Mouse (Mus musculus) lung, postnatal 0 days (tissue): ENCODE data around the gene Lca5l.

Source experiments
- CTCF ChIP-seq: IDR thresholded peaks from 2 replicates; pipeline ENCODE4 v1.5.1; 2016; ENCODE audit warnings: antibody characterized with exemption, mild to moderate bottlenecking
- EP300 ChIP-seq: IDR thresholded peaks from 2 replicates; pipeline ENCODE4 v1.6.1; 2016; ENCODE audit warnings: antibody characterized with exemption, mild to moderate bottlenecking, control low read depth

DNA sequence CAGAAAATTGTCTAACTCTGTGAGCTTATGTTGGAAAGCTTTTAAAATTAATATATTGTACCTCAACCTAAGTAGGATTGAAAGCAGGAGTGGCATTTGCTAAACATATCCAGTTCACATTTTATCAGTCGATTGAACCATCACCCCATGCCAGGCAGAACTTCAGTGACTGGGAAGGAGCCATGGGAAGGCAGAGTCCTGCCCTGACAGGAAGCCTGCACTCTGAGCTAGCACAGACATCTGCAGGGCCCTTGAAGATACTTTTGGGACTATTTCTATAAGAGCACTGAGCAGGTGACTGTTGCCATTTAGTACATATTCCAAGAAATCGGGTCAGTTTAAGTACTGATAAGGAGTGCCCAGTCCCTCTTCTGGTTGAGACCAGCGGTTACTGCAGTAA lies 29.9 kb upstream of the Lca5l start:
- TF ChIP-seq CTCF (no peak), EP300 (no peak)
